8 mouse cellular contexts compared by ENCODE assay signal in the genomic region with DNA sequence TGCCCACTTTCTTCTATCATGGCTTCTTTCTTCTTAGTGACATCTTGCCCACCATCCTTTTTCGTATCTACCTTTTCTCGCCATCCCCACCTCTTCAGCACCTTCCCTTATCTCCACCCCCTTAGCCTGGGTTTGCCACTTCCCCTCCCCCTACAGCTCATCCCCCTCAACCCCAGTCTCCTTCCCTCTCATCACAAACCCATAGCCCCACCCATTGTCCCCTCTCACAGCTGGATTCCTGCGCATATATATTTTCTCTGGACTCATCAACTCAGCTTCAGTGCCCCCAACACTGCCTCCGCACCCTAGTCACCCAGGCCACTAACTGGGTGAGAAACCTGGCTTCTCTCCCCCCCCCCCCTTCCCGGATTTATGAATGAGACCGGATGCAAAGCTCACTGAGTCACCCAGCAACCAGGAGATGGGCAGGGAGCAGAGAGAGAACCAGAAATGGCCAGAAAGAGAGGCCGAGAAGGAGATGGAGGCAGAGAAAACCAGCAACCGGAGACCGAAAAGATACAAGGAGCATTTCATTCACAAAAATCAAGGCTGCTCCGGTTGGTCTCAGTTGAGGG. TPM values are rescaled to one million over a fixed set of nuclear protein-coding genes. Genes with fewer than 3 reads are reported as not detected.
DNase-seq lines count a peak whose midpoint lies in the region; ATAC-seq and TF ChIP-seq lines count a peak whose summit lies in the region.
"Had no signal": no experiment of that assay in that cellular context is flagged by ENCODE, and none has a peak within 500 bp of the region (broad histone marks: within the 10 kb centered on the region; RNA-seq: fewer than 3 reads in every experiment).

No protein-coding gene starts in this region.

- no peak overlapping the region for H3K27ac ChIP-seq in lung, embryonic 16.5 days (ENCODE audit: low read length)
- H3K27ac ChIP-seq in forebrain, embryonic 10.5 days, result peak overlapping the region; percentile 92
- 0 out of 2 replicates have a peak overlapping the region, but pooled peaks have one; percentile 28 for H3K27ac ChIP-seq in limb, embryonic 13.5 days
- no peak overlapping the region for H3K27ac ChIP-seq in stomach, postnatal 0 days (replicated peaks)

- peak overlapping the region; percentile 84 for H3K4me2 ChIP-seq in lung, embryonic 16.5 days (ENCODE audit: low read depth, low read length)
- H3K4me2 ChIP-seq in limb, embryonic 13.5 days (replicated peaks), result peak overlapping the region; percentile 86
- H3K4me2 ChIP-seq in stomach, postnatal 0 days (replicated peaks; ENCODE audit: low read depth), result peak overlapping the region; percentile 72; the same call in 1 of the 2 replicates

- no peak for TF ChIP-seq EP300 in stomach, postnatal 0 days (optimal IDR thresholded peaks at IDR 0.05)

- TF ChIP-seq CTCF in stomach, postnatal 0 days (IDR thresholded peaks at IDR 0.05; ENCODE audit: low read depth), result no peak

- no peaks in the 10 kb centered on the region for H3K9me3 ChIP-seq in lung, embryonic 16.5 days (ENCODE audit: control insufficient read depth, low read length)
- H3K9me3 ChIP-seq in forebrain, embryonic 10.5 days, result no peaks in the 10 kb centered on the region
- no peaks in the 10 kb centered on the region for H3K9me3 ChIP-seq in limb, embryonic 13.5 days
- H3K9me3 ChIP-seq in stomach, postnatal 0 days (ENCODE audit: control insufficient read depth, low read length), result no peaks in the 10 kb centered on the region

- ATAC-seq in lung, embryonic 16.5 days (ENCODE audit: low read depth), result no peak
- ATAC-seq in limb, embryonic 13.5 days (ENCODE audit: low FRiP score, low read depth), result no peak
- ATAC-seq in stomach, postnatal 0 days (ENCODE audit: low FRiP score, low TSS enrichment), result no peak

- WGBS in lung, embryonic 16.5 days, result 4% methylated on average over 9 of the region's 10 CpGs
- under 1% methylated on average over 10 of the region's 10 CpGs for WGBS in forebrain, embryonic 10.5 days
- 5% methylated on average over 10 of the region's 10 CpGs for WGBS in limb, embryonic 13.5 days
- WGBS in stomach, postnatal 0 days, result 19% methylated on average over 10 of the region's 10 CpGs

- no peak for DNase-seq in lung, postnatal 4 days
- no peak for DNase-seq in forebrain, embryonic 10.5 days (ENCODE audit: extremely low spot score, low spot score)
- no peak for DNase-seq in stomach, postnatal 0 days (ENCODE audit: low spot score)
- DNase-seq in natural killer cell, adult 2 months (ENCODE audit: low spot score in 2 of 2), result no peak
- DNase-seq in left cerebral cortex, postnatal 4 days, result no peak
- DNase-seq: cerebellum, adult 11 months had no signal

- peak overlapping the region; percentile 52 for H3K4me3 ChIP-seq in lung, embryonic 16.5 days (ENCODE audit: low read length)
- peak overlapping the region; percentile 75 for H3K4me3 ChIP-seq in forebrain, embryonic 10.5 days
- H3K4me3 ChIP-seq in limb, embryonic 13.5 days, result peak overlapping the region; percentile 74
- peak overlapping the region; percentile 54; the same call in 1 of the 2 replicates for H3K4me3 ChIP-seq in stomach, postnatal 0 days (ENCODE audit: low read depth, low read length)

- intact Hi-C loops in left cerebral cortex, postnatal 4 days (cut with DNase I), result loop anchor here (10.0 kb wide), 1 partner anchor 103 kb away; no protein-coding TSS in a partner anchor

- peaks cover 36% of the 10 kb centered on the region for H3K27me3 ChIP-seq in lung, embryonic 16.5 days (ENCODE audit: control insufficient read depth, insufficient read depth, low read depth, low read length)
- H3K27me3 ChIP-seq in forebrain, embryonic 10.5 days (ENCODE audit: poor library complexity, severe bottlenecking), result peaks cover 49% of the 10 kb centered on the region
- peaks cover 39% of the 10 kb centered on the region for H3K27me3 ChIP-seq in limb, embryonic 13.5 days
- no peaks in the 10 kb centered on the region for H3K27me3 ChIP-seq in stomach, postnatal 0 days (ENCODE audit: control insufficient read depth, insufficient read depth, low read length)

- peak overlapping the region; percentile 66; the same call in 1 of the 2 replicates for H3K9ac ChIP-seq in lung, embryonic 16.5 days (ENCODE audit: low read length)
- H3K9ac ChIP-seq in limb, embryonic 13.5 days, result peak overlapping the region; percentile 71; the same call in 1 of the 2 replicates
- H3K9ac ChIP-seq in stomach, postnatal 0 days (ENCODE audit: low read length), result no peak overlapping the region

- peaks cover 25% of the 10 kb centered on the region for H3K4me1 ChIP-seq in lung, embryonic 16.5 days (replicated peaks; ENCODE audit: control insufficient read depth, insufficient read depth, low read length)
- peaks cover 68% of the 10 kb centered on the region for H3K4me1 ChIP-seq in forebrain, embryonic 10.5 days
- peaks cover 41% of the 10 kb centered on the region for H3K4me1 ChIP-seq in limb, embryonic 13.5 days
- peaks cover 6% of the 10 kb centered on the region; the same call in 1 of the 2 replicates for H3K4me1 ChIP-seq in stomach, postnatal 0 days (replicated peaks; ENCODE audit: control insufficient read depth, insufficient read depth)

- H3K36me3 ChIP-seq in lung, embryonic 16.5 days (ENCODE audit: control insufficient read depth, insufficient read depth, low read length), result no peaks in the 10 kb centered on the region
- H3K36me3 ChIP-seq in forebrain, embryonic 10.5 days (replicated peaks), result peaks cover 34% of the 10 kb centered on the region
- peaks cover 12% of the 10 kb centered on the region for H3K36me3 ChIP-seq in limb, embryonic 13.5 days
- H3K36me3 ChIP-seq in stomach, postnatal 0 days (ENCODE audit: control insufficient read depth, insufficient read depth, low read length), result no peaks in the 10 kb centered on the region; the same call in 1 of the 2 replicates

RNA-seq across cellular contexts. Expression of a gene that starts 1.8 kb away (rescaled TPM):
- 0.67 and 1.5 TPM in 2 replicates for polyA plus RNA-seq in lung, embryonic 16.5 days (2015; fragmentation: Nextera tagmentation; extraction: Ambion mirVana)
- 0.69 and 1.1 TPM in 2 replicates for polyA plus RNA-seq in forebrain, embryonic 10.5 days (2016; fragmentation: Nextera tagmentation; extraction: Ambion mirVana)
- polyA plus RNA-seq in limb, embryonic 13.5 days (2015; fragmentation: Nextera tagmentation; extraction: Ambion mirVana), result 0.47 and 0.50 TPM in 2 replicates
- 0.29 and 0.46 TPM in 2 replicates for polyA plus RNA-seq in stomach, postnatal 0 days (2015; fragmentation: Nextera tagmentation; extraction: Ambion mirVana)
- 1 to 10 TPM in 1 of 2 experiments, under 1 TPM in 1; 0.58 to 1.1 TPM for total RNA-seq in left cerebral cortex, postnatal 4 days (2021)

RNA-seq across cellular contexts. Expression of a gene that starts 2.0 kb away (rescaled TPM):
- 1.2 and 2.0 TPM in 2 replicates for polyA plus RNA-seq in lung, embryonic 16.5 days (2015; fragmentation: Nextera tagmentation; extraction: Ambion mirVana)
- polyA plus RNA-seq in forebrain, embryonic 10.5 days (2016; fragmentation: Nextera tagmentation; extraction: Ambion mirVana), result 4.4 and 5.4 TPM in 2 replicates
- polyA plus RNA-seq in limb, embryonic 13.5 days (2015; fragmentation: Nextera tagmentation; extraction: Ambion mirVana), result 4.2 and 4.4 TPM in 2 replicates
- polyA plus RNA-seq in stomach, postnatal 0 days (2015; fragmentation: Nextera tagmentation; extraction: Ambion mirVana), result 0.95 and 1.0 TPM in 2 replicates
- 10 to 100 TPM; 29.4 to 32.3 TPM for total RNA-seq in left cerebral cortex, postnatal 4 days (2021)

RNA-seq across cellular contexts. Expression of a gene that starts 12.2 kb away (rescaled TPM):
- polyA plus RNA-seq in lung, embryonic 16.5 days (2015; fragmentation: Nextera tagmentation; extraction: Ambion mirVana), result 17.6 and 21.0 TPM in 2 replicates
- 11.5 and 11.7 TPM in 2 replicates for polyA plus RNA-seq in forebrain, embryonic 10.5 days (2016; fragmentation: Nextera tagmentation; extraction: Ambion mirVana)
- polyA plus RNA-seq in limb, embryonic 13.5 days (2015; fragmentation: Nextera tagmentation; extraction: Ambion mirVana), result 11.5 and 12.5 TPM in 2 replicates
- polyA plus RNA-seq in stomach, postnatal 0 days (2015; fragmentation: Nextera tagmentation; extraction: Ambion mirVana), result 32.8 and 38.8 TPM in 2 replicates
- total RNA-seq in left cerebral cortex, postnatal 4 days (2021), result 10 to 100 TPM; 12.3 to 14.4 TPM

RNA-seq across cellular contexts. Expression of a gene that starts 12.3 kb away (rescaled TPM):
- 256 and 273 TPM in 2 replicates for polyA plus RNA-seq in lung, embryonic 16.5 days (2015; fragmentation: Nextera tagmentation; extraction: Ambion mirVana)
- 290 and 304 TPM in 2 replicates for polyA plus RNA-seq in forebrain, embryonic 10.5 days (2016; fragmentation: Nextera tagmentation; extraction: Ambion mirVana)
- polyA plus RNA-seq in limb, embryonic 13.5 days (2015; fragmentation: Nextera tagmentation; extraction: Ambion mirVana), result 270 and 272 TPM in 2 replicates
- polyA plus RNA-seq in stomach, postnatal 0 days (2015; fragmentation: Nextera tagmentation; extraction: Ambion mirVana), result 262 and 269 TPM in 2 replicates
- 100 to 1,000 TPM; 162 to 164 TPM for total RNA-seq in left cerebral cortex, postnatal 4 days (2021)

RNA-seq across cellular contexts. Expression of a gene that starts 33.6 kb away (rescaled TPM):
- polyA plus RNA-seq in lung, embryonic 16.5 days (2015; fragmentation: Nextera tagmentation; extraction: Ambion mirVana), result 1.4 and 2.3 TPM in 2 replicates
- polyA plus RNA-seq in forebrain, embryonic 10.5 days (2016; fragmentation: Nextera tagmentation; extraction: Ambion mirVana), result 0.58 and 0.88 TPM in 2 replicates
- polyA plus RNA-seq in limb, embryonic 13.5 days (2015; fragmentation: Nextera tagmentation; extraction: Ambion mirVana), result 0.56 and 0.69 TPM in 2 replicates
- polyA plus RNA-seq in stomach, postnatal 0 days (2015; fragmentation: Nextera tagmentation; extraction: Ambion mirVana), result 0.15 and 0.35 TPM in 2 replicates
- total RNA-seq in left cerebral cortex, postnatal 4 days (2021), result 1 to 10 TPM; 1.6 to 1.7 TPM

Comparison
In these comparisons a context has a peak if more than half of its experiments do, and no peak if none do; other contexts are left out.
1. H3K27ac ChIP-seq: peak in forebrain, embryonic 10.5 days (single experiment) and limb, embryonic 13.5 days (single experiment); none in lung, embryonic 16.5 days (single experiment) and stomach, postnatal 0 days (single experiment).
2. Peak in every context shown above with its lines, with median percentiles within 50 percentile points of each other: H3K4me2 ChIP-seq and H3K4me3 ChIP-seq.